Mouse (Mus musculus): Measurements from ENCODE around the gene D630045J12Rik.

- TF ChIP-seq CTCF (IDR thresholded peaks at IDR 0.05; ENCODE audit: control insufficient read depth, insufficient read depth, low read length): no peak
- no peak for TF ChIP-seq POLR2A (IDR thresholded peaks at IDR 0.05; ENCODE audit: borderline replicate concordance, control insufficient read depth, low read depth, low read length)
Measured at GRCm38 (mm10) chr6:38244167-38244566, 9.6 kb downstream of the D630045J12Rik start.
